Mouse (Mus musculus) brain, adult 2 months (tissue): ENCODE results near the gene Begain.

Source experiments
- DNase-seq: peaks from one replicate; pipeline ENCODE4 v3.0.0; 2011; ENCODE audit warnings: low read depth, low spot score

Begain gene

GRCm38 (mm10) chr12:109068167-109068653 is at the start of gene Begain:
Gene Begain (minus strand): TSS chr12:109068217.
- DNase-seq: no peak

- DNase-seq: no peak
These were observed 47.7 kb upstream of the Begain start for GRCm38 (mm10) chr12:109115707-109116106.

GRCm38 (mm10) chr12:109115161-109115560 is 47.1 kb upstream of the Begain start:
- no peak for DNase-seq

GRCm38 (mm10) chr12:109112996-109113592 is 45.1 kb upstream of the Begain start:
- DNase-seq: peak; percentile 36

- no peak for DNase-seq
These were observed 44.5 kb upstream of the Begain start for GRCm38 (mm10) chr12:109112354-109112995.

GRCm38 (mm10) chr12:109108911-109109310 is 40.9 kb upstream of the Begain start:
- no peak for DNase-seq

- no peak for DNase-seq
These were observed 32.4 kb upstream of the Begain start for GRCm38 (mm10) chr12:109100381-109100780.

GRCm38 (mm10) chr12:109090456-109091130 is 22.6 kb upstream of the Begain start:
- DNase-seq: no peak

GRCm38 (mm10) chr12:109090041-109090440 is 22.0 kb upstream of the Begain start:
- no peak for DNase-seq

GRCm38 (mm10) chr12:109086111-109086510 is 18.1 kb upstream of the Begain start:
- DNase-seq: no peak

GRCm38 (mm10) chr12:109085674-109086073 is 17.7 kb upstream of the Begain start:
- peak; percentile 96 for DNase-seq

- DNase-seq: no peak
These were observed 17.0 kb upstream of the Begain start for GRCm38 (mm10) chr12:109085046-109085445.

- no peak for DNase-seq
These were observed 15.5 kb upstream of the Begain start for GRCm38 (mm10) chr12:109083476-109083875.

GRCm38 (mm10) chr12:109077036-109077435 is 9.0 kb upstream of the Begain start:
- no peak for DNase-seq

- DNase-seq: no peak
These were observed 6.8 kb upstream of the Begain start for GRCm38 (mm10) chr12:109074777-109075285.

GRCm38 (mm10) chr12:109074106-109074505 is 6.1 kb upstream of the Begain start:
- DNase-seq: no peak

GRCm38 (mm10) chr12:109071248-109071647 is 3.2 kb upstream of the Begain start:
- peak; percentile 73 for DNase-seq

- no peak for DNase-seq
These were observed 1.7 kb upstream of the Begain start for GRCm38 (mm10) chr12:109069751-109070150.

GRCm38 (mm10) chr12:109068738-109069137 is 721 bp upstream of the Begain start:
- DNase-seq: no peak

- DNase-seq: peak; percentile 59
These were observed 369 bp downstream of the Begain start for GRCm38 (mm10) chr12:109067561-109068135.

- no peak for DNase-seq
These were observed 9.4 kb downstream of the Begain start for GRCm38 (mm10) chr12:109058660-109059059.

GRCm38 (mm10) chr12:109057736-109058135 is 10.3 kb downstream of the Begain start:
- DNase-seq: no peak
